Mouse (Mus musculus) hindbrain, postnatal 0 days (tissue): Measurements from ENCODE around the gene Psmd12. TPM values are rescaled to one million over a fixed set of nuclear protein-coding genes. Genes with fewer than 3 reads are reported as not detected.

Experiments
- ATAC-seq: fragments of 200-750 bp; cut with Nextera tagmentation; 2 replicates; pipeline ENCODE4 v1.8.0; 2017; ENCODE audit warnings: mild to moderate bottlenecking, moderate TSS enrichment, moderate library complexity
- DNase-seq: peaks from one replicate; pipeline ENCODE4 v3.0.0-alpha.2; 2015; ENCODE audit warnings: low spot score
- H3K27ac ChIP-seq: fragments of 300-500 bp; sonication (generic); 2 replicates; pipeline ENCODE4 v1.5.1; 2014; ENCODE audit warnings: mild to moderate bottlenecking
- H3K27me3 ChIP-seq: fragments of 300-500 bp; sonication (generic); 2 replicates; pipeline ENCODE4 v1.6.1; 2014; ENCODE audit warnings: low read length, mixed read lengths; ENCODE audit not compliant: insufficient read depth
- H3K36me3 ChIP-seq: fragments of 300-500 bp; sonication (generic); 2 replicates; pipeline ENCODE4 v1.6.1; 2014; ENCODE audit warnings: low read length, mixed read lengths; ENCODE audit not compliant: insufficient read depth
- H3K4me1 ChIP-seq: fragments of 300-500 bp; sonication (generic); 2 replicates; pipeline ENCODE4 v1.6.1; 2014; ENCODE audit warnings: antibody characterized with exemption, low read length, mixed read lengths; ENCODE audit not compliant: insufficient read depth
- H3K4me2 ChIP-seq: fragments of 300-500 bp; sonication (generic); 2 replicates; pipeline ENCODE4 v1.6.1; 2014; ENCODE audit warnings: low read depth, mild to moderate bottlenecking, low read length, moderate library complexity, mixed read lengths
- H3K4me3 ChIP-seq: fragments of 300-500 bp; sonication (generic); 2 replicates; pipeline ENCODE4 v1.5.1; 2014; ENCODE audit warnings: low read length
- H3K9ac ChIP-seq: fragments of 300-500 bp; sonication (generic); replicated peaks from 2 replicates; pipeline ENCODE4 v1.6.1; 2014; ENCODE audit warnings: mild to moderate bottlenecking, low read length, moderate library complexity, mixed read lengths
- H3K9me3 ChIP-seq: fragments of 300-500 bp; sonication (generic); 2 replicates; pipeline ENCODE4 v1.6.1; 2016; ENCODE audit warnings: low read length, mixed read lengths
- CTCF ChIP-seq: IDR thresholded peaks from 2 replicates; pipeline ENCODE4 v1.5.1; 2016; ENCODE audit warnings: antibody characterized with exemption, control low read depth, low read depth
- WGBS: fragments of 180-500 bp; shearing (Covaris S2); extraction: QIAGEN DNeasy Blood & Tissue Kit; methylation state at CpG from one replicate; pipeline ENCODE4 v1.1.7; 2014; 5-methylcytosine and 5-hydroxymethylcytosine counted together
- polyA plus RNA-seq: library from polyadenylated mRNA; unstranded; fragments of >200 nt; fragmentation: Nextera tagmentation; extraction: Ambion mirVana; gene quantifications from 2 replicates; pipeline ENCODE4 v1.2.1, GENCODE M21; 2015
- total RNA-seq: library from RNA; depleted of rRNA; stranded (reverse); fragments of >200 nt; gene quantifications from 2 replicates; pipeline ENCODE4 v1.2.3, GENCODE M21; 2014

The Psmd12 gene
- total and polyA plus RNA-seq, 2 experiments from 2014 or later, result 26.9 to 149 TPM

- Histone ChIP-seq H3K27me3 (no peaks in the 10 kb centered on the region), H3K4me1 (no peaks in the 10 kb centered on the region), H3K9ac (no peak overlapping the region), H3K4me2 (no peak overlapping the region), H3K36me3 (no peaks in the 10 kb centered on the region), H3K27ac (no peak overlapping the region), H3K4me3 (no peak overlapping the region), H3K9me3 (no peaks in the 10 kb centered on the region)
- DNase-seq, result no peak
- TF ChIP-seq CTCF, result no peak
- WGBS, result 65% methylated on average over 1 of the region's 1 CpGs
- no peak for ATAC-seq
Measured at GRCm38 (mm10) chr11:107524966-107525365, 45.7 kb downstream of the Psmd12 start.

- H3K9ac ChIP-seq, result no peak overlapping the region
- no peak overlapping the region for H3K4me3 ChIP-seq
- DNase-seq (no peak), ATAC-seq (no peak)
- H3K4me1 ChIP-seq, result no peaks in the 10 kb centered on the region
- no peak overlapping the region for H3K4me2 ChIP-seq
- WGBS, result 36% methylated on average over 3 of the region's 3 CpGs
- H3K9me3 ChIP-seq, result no peaks in the 10 kb centered on the region
- H3K36me3 ChIP-seq, result no peaks in the 10 kb centered on the region
- no peaks in the 10 kb centered on the region for H3K27me3 ChIP-seq
- no peak for TF ChIP-seq CTCF
- no peak overlapping the region for H3K27ac ChIP-seq
Measured at GRCm38 (mm10) chr11:107527632-107528031, 48.3 kb downstream of the Psmd12 start.

- no peak for ATAC-seq
- no peak overlapping the region for H3K4me2 ChIP-seq
- peak; percentile 23 for DNase-seq
- H3K4me1 ChIP-seq, result no peaks in the 10 kb centered on the region
- no peak overlapping the region for H3K27ac ChIP-seq
- no peaks in the 10 kb centered on the region for H3K36me3 ChIP-seq
- peak; percentile 21; the same call in 1 of the 2 replicates for TF ChIP-seq CTCF
- WGBS, result 42% methylated on average over 8 of the region's 8 CpGs
- no peaks in the 10 kb centered on the region for H3K27me3 ChIP-seq
- no peak overlapping the region for H3K9ac ChIP-seq
- no peaks in the 10 kb centered on the region for H3K9me3 ChIP-seq
- H3K4me3 ChIP-seq, result no peak overlapping the region
Measured at GRCm38 (mm10) chr11:107529320-107529719, 50.0 kb downstream of the Psmd12 start.

GRCm38 (mm10) chr11:107531445-107531844 lies 52.2 kb downstream of the Psmd12 start:
- H3K4me2 ChIP-seq, result no peak overlapping the region
- 65% methylated on average over 4 of the region's 4 CpGs for WGBS
- H3K4me1 ChIP-seq, result no peaks in the 10 kb centered on the region
- no peak for ATAC-seq
- no peaks in the 10 kb centered on the region for H3K27me3 ChIP-seq
- no peaks in the 10 kb centered on the region for H3K9me3 ChIP-seq
- no peak overlapping the region for H3K4me3 ChIP-seq
- no peaks in the 10 kb centered on the region for H3K36me3 ChIP-seq
- no peak overlapping the region for H3K27ac ChIP-seq
- no peak overlapping the region for H3K9ac ChIP-seq
- no peak for TF ChIP-seq CTCF
- DNase-seq, result no peak

GRCm38 (mm10) chr11:107532271-107532670 lies 53.0 kb downstream of the Psmd12 start:
- DNase-seq (no peak), ATAC-seq (no peak)
- TF ChIP-seq CTCF, result no peak
- Histone ChIP-seq H3K9ac (no peak overlapping the region), H3K27ac (no peak overlapping the region), H3K27me3 (no peaks in the 10 kb centered on the region), H3K4me1 (no peaks in the 10 kb centered on the region), H3K4me3 (no peak overlapping the region), H3K4me2 (no peak overlapping the region), H3K9me3 (no peaks in the 10 kb centered on the region), H3K36me3 (no peaks in the 10 kb centered on the region)
- WGBS, result 44% methylated on average over 2 of the region's 5 CpGs

- no peaks in the 10 kb centered on the region for H3K36me3 ChIP-seq
- DNase-seq (no peak), ATAC-seq (no peak)
- no peak for TF ChIP-seq CTCF
- H3K4me2 ChIP-seq, result no peak overlapping the region
- no peaks in the 10 kb centered on the region for H3K9me3 ChIP-seq
- H3K27me3 ChIP-seq, result no peaks in the 10 kb centered on the region
- no peak overlapping the region for H3K4me3 ChIP-seq
- no peak overlapping the region for H3K9ac ChIP-seq
- WGBS, result 90% methylated on average over 4 of the region's 4 CpGs
- no peaks in the 10 kb centered on the region for H3K4me1 ChIP-seq
- no peak overlapping the region for H3K27ac ChIP-seq
Measured at GRCm38 (mm10) chr11:107538994-107539393, 59.7 kb downstream of the Psmd12 start.

GRCm38 (mm10) chr11:107540339-107540738 lies 61.1 kb downstream of the Psmd12 start:
- TF ChIP-seq CTCF, result no peak
- Histone ChIP-seq H3K36me3 (no peaks in the 10 kb centered on the region), H3K4me3 (no peak overlapping the region), H3K4me2 (no peak overlapping the region), H3K27me3 (no peaks in the 10 kb centered on the region), H3K9ac (no peak overlapping the region), H3K27ac (no peak overlapping the region), H3K4me1 (no peaks in the 10 kb centered on the region), H3K9me3 (no peaks in the 10 kb centered on the region)
- ATAC-seq (no peak), DNase-seq (no peak)
- WGBS, result 56% methylated on average over 1 of the region's 1 CpGs
